Mouse (Mus musculus): ENCODE data around the gene Hist1h2bh.

Hist1h2bh gene

GRCm38 (mm10) chr13:23515281-23515680 is 27.9 kb downstream of the Hist1h2bh start:
- CTCF ChIA-PET, result interaction anchor here (0.6 kb wide), 1 partner anchor 79 kb away, joined by 5 read pairs; no protein-coding TSS in a partner anchor

- CTCF ChIA-PET, result no interaction called here
Observed at GRCm38 (mm10) chr13:23513517-23513916, 29.7 kb downstream of the Hist1h2bh start.

- CTCF ChIA-PET, result no interaction called here
Observed at GRCm38 (mm10) chr13:23510127-23510526, 33.1 kb downstream of the Hist1h2bh start.

- CTCF ChIA-PET, result no interaction called here
Observed at GRCm38 (mm10) chr13:23506819-23507515, 36.2 kb downstream of the Hist1h2bh start.

GRCm38 (mm10) chr13:23506351-23506750 is 36.8 kb downstream of the Hist1h2bh start:
- CTCF ChIA-PET, result no interaction called here

- CTCF ChIA-PET, result no interaction called here
Observed at GRCm38 (mm10) chr13:23505662-23506345, 37.4 kb downstream of the Hist1h2bh start.

- CTCF ChIA-PET, result no interaction called here
Observed at GRCm38 (mm10) chr13:23503797-23504196, 39.4 kb downstream of the Hist1h2bh start.

- CTCF ChIA-PET, result interaction anchor here (0.7 kb wide), 1 partner anchor 1559 kb away, joined by 7 read pairs; no protein-coding TSS in a partner anchor
Observed at GRCm38 (mm10) chr13:23502916-23503315, 40.3 kb downstream of the Hist1h2bh start.

- CTCF ChIA-PET, result interaction anchor here (0.7 kb wide), 1 partner anchor 1558 kb away, joined by 7 read pairs; no protein-coding TSS in a partner anchor
Observed at GRCm38 (mm10) chr13:23502031-23502567, 41.1 kb downstream of the Hist1h2bh start.

- CTCF ChIA-PET, result no interaction called here
Observed at GRCm38 (mm10) chr13:23501511-23501910, 41.7 kb downstream of the Hist1h2bh start.

GRCm38 (mm10) chr13:23500424-23501200 is 42.6 kb downstream of the Hist1h2bh start:
- CTCF ChIA-PET, result no interaction called here

- CTCF ChIA-PET, result interaction anchor here (0.6 to 0.7 kb wide), 2 partner anchors 175 to 1729 kb away, joined by 3 to 6 read pairs; no protein-coding TSS in a partner anchor
Observed at GRCm38 (mm10) chr13:23499943-23500342, 43.2 kb downstream of the Hist1h2bh start.

- CTCF ChIA-PET, result no interaction called here
Observed at GRCm38 (mm10) chr13:23498653-23499052, 44.5 kb downstream of the Hist1h2bh start.

- CTCF ChIA-PET, result no interaction called here
Observed at GRCm38 (mm10) chr13:23497656-23498321, 45.4 kb downstream of the Hist1h2bh start.

- CTCF ChIA-PET, result no interaction called here
Observed at GRCm38 (mm10) chr13:23495526-23495925, 47.7 kb downstream of the Hist1h2bh start.

- CTCF ChIA-PET, result interaction anchor here (1.0 kb wide), 1 partner anchor 39 kb away, joined by 3 read pairs; no protein-coding TSS in a partner anchor
Observed at GRCm38 (mm10) chr13:23491990-23492389, 51.2 kb downstream of the Hist1h2bh start.

Data from spleen, embryonic (tissue).